Mouse (Mus musculus) adrenal gland, postnatal 14 days (tissue): Measurements from ENCODE around the gene Susd2. TPM values are rescaled to one million over a fixed set of nuclear protein-coding genes. Genes with fewer than 3 reads are reported as not detected.

ENCODE experiments used
- DNase-seq: peaks from one replicate; pipeline ENCODE4 v3.0.0; 2021; ENCODE audit warnings: mixed read lengths
- total RNA-seq: library from RNA; stranded (reverse); gene quantifications from 2 replicates; pipeline ENCODE4 v1.2.3, GENCODE M21; 2021

Susd2 gene
- total RNA-seq, 1 experiment from 2014 or later: 6.0 TPM

- DNase-seq: no peak
These were observed 10.2 kb upstream of the Susd2 start for GRCm38 (mm10) chr10:75654053-75654452.

DNA sequence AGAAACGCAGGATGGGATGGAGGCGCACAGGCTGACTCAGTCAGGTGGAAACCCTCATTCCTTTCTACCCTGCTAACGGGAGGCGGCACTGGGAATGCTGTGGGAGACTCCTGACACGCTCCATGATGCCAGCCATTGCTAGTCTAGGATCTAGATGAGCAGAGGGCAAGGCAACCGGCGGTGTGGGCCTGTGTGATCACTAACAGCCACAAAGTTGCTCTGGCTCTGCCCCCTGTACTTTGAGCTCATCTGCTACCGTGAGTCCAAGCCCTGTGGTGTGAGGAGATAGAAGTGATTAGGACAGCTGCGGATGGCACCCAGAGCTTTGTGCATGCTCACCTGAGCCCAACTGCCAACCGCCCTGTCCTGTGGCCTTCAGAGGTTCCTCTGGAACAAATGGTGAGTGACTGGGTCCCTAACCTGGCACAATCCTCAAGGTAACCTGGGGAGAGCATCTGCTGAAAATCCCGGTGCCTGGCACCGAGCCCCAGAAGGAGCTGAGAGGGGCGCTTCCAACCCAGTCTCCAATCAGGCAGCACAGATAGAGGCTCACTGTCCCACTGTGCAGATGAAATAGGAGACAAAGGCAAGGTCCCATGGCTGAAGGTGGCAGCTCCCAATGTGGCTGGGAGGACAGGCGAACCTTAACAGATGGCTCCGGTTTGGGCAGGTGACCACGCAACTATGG lies 7.7 kb upstream of the Susd2 start:
- DNase-seq: no peak

DNA sequence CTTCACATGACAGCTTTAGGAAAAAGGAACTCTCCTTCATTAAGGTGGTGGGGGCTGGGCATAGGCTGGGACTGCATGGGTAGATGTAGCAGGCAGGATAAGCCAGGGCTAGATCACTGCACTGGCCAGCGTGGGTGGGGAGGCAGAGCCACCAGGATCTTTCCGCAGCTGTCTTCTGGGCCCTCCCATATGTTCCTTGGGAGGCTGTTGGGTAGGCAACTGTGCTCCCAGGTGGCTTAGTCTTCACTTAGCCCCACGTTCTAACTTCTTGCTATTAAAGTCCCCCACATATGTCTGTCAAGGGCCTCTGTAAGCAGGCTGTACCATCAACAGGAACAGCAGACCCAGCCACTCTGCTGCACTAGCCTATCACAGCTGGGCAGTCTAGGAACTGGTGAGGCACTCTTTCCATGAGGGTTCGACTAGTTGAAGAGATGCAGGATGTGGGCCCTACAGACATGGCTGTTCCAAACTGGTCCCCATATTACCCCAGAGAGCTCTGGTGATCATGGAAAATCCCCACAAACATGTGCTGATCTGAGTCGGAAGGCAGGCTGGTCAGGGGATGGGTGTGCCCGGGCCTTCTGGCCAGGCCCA lies 6.6 kb upstream of the Susd2 start:
- DNase-seq: no peak

GRCm38 (mm10) chr10:75649406-75649995 lies 5.7 kb upstream of the Susd2 start:
- no peak for DNase-seq

DNA sequence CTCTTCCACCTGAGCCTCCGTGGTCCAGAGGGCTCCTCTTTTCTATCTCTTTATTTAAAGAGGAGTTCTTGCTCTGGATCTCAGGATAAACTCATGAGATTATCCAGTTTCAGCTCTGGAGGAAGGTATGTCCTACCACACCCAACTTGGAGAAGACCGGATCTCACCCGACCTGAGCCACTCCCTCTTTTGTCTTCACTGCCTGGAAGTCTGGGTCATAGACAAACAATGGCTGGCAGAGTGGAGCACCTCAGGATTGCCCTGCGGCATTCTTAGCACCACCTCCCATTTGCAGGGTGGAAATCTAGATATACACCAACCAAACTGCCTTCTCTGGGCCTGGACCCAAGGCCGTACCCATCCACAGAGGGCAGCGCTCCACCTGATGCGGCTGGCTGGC lies 5.2 kb upstream of the Susd2 start:
- no peak for DNase-seq

DNA sequence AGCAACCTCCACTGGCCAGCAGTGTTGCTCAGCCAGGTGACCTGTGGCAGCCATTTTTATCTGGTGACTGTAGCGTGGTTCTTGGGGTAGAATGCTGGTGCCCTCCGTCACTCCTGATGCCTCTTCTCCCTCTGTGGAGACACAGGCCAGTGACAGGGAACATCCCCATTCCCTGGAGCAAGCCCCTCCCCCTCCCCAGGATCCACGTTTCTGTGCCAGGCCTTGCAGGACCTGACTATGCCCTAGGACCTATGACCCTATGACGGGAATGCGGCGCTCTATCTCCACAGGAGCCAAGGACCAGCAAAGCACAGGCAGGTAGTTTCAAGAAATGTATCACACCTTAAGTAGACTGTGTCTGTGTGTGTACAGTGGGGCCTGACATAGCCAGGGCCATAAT lies 4.3 kb upstream of the Susd2 start:
- no peak for DNase-seq

- DNase-seq: peak; percentile 38
These were observed 3.6 kb upstream of the Susd2 start for GRCm38 (mm10) chr10:75647362-75647761.

GRCm38 (mm10) chr10:75646406-75646805 lies 2.6 kb upstream of the Susd2 start:
- no peak for DNase-seq

DNA sequence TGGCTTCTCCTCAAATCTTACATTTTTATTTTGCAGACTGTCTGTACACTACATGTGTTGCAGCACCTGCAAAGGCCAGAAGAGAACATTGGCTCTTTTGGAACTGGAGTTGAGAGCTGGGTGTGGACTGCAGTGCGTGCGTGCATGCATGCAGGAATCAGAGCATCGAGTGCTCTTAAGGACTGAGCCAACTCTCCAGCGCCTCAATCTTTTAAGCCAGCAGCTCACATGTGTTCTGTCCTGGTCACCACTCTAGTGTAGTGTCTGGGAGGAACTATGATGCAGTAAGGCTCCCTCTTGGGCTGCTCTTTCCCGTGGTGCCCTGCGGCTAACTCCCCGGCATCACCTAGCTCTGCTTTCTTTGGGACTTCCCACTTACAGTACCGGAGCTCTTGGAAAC lies 1.8 kb upstream of the Susd2 start:
- DNase-seq: no peak

DNA sequence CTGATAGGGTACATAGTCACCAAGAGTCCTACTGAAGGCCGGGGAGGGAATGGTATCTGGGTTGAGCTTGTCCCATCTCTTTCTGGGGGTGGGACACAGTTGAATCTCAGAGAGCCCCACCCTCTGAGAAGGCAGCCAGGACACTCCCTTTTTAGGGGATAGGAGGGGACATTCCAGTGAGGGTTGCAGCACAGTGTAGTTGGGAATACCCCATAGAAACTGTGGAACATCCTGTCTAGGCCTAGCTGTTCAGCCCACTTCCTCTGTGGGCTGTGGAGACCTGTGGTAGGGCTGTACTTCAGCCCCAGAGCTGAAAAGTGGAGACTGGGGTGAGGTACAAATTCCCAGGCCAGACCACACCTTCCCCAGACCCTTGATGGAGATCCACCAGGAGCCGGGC lies 917 bp downstream of the Susd2 start:
- no peak for DNase-seq

DNA sequence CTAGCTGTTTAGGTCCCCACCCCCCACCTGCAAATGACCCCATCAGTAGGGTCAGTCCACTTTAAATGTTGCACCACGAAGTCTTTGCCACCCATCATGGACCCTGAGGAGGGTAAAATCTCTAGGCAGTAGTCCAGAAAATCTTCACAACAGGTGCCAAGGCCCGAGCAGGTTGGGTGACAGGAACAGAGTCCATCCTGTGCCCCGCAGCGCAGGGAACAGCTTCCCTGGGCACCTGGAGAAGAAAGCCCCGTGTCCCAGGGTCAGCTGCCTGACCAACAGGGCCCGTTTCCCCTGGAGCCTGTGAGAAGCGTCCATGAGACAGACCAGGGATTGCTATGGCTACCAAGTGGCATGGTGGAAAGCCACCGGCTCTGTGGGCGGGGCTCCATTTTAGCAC lies 1.4 kb downstream of the Susd2 start:
- DNase-seq: no peak

DNA sequence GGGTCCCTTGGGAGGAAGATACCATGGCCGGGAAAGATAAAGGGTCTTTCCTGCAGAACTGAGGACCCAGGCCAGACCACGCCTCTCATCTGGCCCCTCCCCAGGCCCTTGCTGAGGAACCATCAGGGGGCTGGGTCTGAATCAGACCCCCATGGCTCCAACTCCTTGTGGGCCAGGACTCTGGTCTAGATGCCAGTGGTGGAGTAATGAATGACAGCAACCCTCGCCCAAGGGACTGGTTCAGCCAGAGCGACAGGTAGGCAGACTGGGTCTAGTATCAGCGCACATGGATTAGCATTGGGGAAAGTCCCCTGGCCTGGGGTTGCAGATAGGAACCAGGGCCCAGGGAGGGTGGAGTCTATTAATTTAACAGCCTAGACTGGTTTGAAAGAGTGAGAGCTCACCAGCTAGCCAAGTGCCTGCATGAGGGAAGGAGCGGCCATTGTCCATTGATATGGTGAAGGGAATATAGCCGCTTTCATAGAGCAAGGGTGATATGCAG lies 2.0 kb downstream of the Susd2 start:
- DNase-seq: no peak

DNA sequence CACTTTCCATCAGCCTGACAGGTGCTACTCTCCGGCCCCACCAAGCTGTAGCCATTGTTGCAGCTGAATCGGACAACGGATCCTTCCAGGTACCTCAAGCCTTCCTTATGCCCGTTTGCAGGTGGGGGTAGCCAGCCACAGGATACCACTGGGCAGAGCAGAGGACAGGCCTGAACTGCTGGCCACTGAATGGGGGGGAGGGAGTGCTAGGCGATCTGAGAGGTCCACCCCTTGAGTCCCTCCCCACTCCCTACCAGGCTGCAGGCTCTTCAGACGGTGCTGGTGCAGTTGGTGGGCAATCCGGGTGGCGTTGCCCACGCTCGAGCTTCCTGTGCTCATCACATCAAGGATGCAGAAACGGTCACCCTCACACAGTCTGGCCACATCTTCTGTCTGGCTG lies 6.1 kb downstream of the Susd2 start:
- DNase-seq: no peak

DNA sequence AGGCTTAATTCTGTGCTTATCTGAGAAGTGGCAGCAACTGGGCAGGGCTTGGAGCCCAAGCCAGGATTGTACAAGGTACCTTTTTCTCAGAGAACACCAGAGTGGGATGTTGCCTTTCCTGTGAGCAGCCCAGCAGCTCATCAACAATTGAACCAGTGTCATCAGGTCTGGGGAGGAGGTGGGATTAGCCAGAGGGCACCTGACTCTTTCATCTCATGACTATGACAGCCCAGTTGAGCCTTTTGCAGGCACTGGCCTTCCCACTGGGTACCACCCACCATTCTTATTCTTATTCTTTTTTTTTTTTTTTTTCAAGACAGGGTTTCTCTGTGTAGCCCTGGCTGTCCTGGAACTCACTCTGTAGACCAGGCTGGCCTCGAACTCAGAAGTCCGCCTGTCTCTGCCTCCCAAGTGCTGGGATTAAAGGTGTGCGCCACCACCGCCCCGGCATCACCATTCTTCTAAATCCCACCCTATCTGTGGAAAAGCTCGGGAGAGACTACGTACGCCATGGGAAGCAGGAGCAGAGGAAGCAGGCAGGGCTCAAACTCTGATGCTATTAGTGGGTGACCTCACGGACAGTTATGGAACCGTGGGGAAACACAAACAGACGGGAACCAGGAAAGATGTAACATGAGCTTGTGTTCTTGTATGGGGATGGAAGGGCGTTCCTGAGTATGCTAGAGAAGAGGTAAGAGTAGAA lies 7.6 kb downstream of the Susd2 start:
- DNase-seq: no peak

- peak; percentile 81 for DNase-seq
These were observed 8.1 kb downstream of the Susd2 start for GRCm38 (mm10) chr10:75635693-75636055.

DNA sequence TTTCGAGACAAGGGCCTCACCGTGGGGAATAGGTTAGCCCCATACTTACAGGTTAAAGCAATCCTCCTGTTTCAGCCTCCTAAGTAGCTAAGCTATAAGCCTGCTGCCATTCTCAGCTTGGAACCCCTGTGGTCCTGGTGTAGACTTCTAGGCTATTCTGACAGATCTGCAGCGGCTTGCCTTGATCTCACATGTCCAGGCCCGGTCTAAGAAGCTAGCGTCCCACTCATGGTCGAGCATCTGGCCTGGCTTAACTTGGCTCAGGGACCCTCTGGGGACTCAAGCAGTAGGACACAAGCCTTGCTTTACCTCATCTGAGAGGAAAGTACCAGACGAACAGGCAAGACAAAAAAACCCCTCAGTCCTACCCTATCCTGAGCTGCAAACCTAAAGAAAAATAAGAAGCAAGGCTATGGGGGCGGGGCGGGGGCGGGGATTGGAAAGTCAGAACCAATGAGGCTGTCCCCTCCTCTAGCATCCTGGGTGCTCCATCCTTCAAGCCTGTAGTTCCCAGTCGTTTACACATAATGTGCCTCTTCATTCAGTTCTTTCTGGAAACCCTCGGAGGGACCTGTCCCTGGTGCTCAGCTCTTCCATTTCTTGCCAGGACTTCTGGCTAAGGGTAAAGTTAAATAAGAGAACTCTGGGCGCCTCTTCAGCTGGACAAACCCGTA lies 8.7 kb downstream of the Susd2 start:
- peak; percentile 3 for DNase-seq

GRCm38 (mm10) chr10:75634610-75635009 lies 9.2 kb downstream of the Susd2 start:
- no peak for DNase-seq

DNA sequence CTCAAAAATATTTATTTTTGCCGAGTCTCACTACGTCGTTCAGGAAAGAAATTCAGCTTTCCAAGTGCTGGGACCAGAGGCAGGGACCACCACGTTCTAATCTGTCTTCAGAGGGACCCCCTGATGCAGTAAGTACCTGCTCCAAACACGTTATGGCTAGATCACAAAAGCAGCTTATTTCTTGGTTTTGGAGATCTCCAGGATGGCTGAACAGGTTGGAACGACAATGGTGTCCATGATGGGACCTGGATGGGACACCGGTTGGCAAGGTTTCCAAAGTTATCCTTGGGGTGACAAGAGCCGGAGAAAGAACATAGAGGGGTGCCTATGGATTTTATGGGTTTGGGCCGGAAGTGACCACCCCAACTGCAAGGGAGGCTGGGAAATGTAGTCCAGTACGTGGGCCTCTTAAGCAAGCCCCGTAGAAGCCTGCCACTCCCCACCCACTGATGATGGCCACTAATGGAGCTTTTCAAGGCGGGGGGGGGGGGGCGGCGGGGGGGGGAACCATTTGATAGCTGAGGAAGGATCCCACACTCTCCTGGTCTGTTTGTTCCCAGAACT lies 10.2 kb downstream of the Susd2 start:
- peak; percentile 4 for DNase-seq

- peak; percentile 5 for DNase-seq
These were observed 10.8 kb downstream of the Susd2 start for GRCm38 (mm10) chr10:75633048-75633447.

DNA sequence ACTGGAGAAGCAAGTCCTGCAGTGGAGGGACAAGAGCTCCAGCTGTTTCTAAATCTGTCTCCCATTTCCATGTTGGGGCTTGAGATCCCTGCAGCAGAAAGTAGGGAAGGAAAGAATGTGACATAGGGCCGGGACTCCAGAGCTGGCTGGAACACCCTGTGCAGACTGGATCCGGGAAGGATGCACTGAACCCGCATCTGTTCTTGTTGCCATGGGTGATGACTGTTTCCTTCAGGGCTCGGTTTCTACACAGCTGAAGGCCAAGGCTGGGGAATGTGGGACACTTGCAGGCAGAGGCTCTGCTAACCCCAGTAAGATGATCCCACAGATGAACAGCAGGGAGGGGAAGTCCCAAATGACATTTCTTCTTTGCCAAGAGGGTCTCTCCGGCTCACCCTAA lies 11.2 kb downstream of the Susd2 start:
- peak; percentile 61 for DNase-seq

- peak; percentile 83 for DNase-seq
These were observed 16.3 kb downstream of the Susd2 start for GRCm38 (mm10) chr10:75627490-75627889.

- peak; percentile 47 for DNase-seq
These were observed 16.8 kb downstream of the Susd2 start for GRCm38 (mm10) chr10:75626991-75627390.
